Mouse (Mus musculus) myocyte (in vitro differentiated cells): ENCODE measurements around the gene Epsti1.

Experiments
- CEBPB ChIP-seq: IDR thresholded peaks from 2 replicates; pipeline ENCODE4 v1.6.1; 2011; ENCODE audit warnings: mild to moderate bottlenecking, moderate library complexity; ENCODE audit not compliant: poor library complexity, insufficient read depth, severe bottlenecking
- POLR2AphosphoS2 ChIP-seq: IDR thresholded peaks from one replicate; pipeline ENCODE4 v1.6.1; 2011; ENCODE audit warnings: low read depth, control low read depth; ENCODE audit not compliant: insufficient read length

DNA sequence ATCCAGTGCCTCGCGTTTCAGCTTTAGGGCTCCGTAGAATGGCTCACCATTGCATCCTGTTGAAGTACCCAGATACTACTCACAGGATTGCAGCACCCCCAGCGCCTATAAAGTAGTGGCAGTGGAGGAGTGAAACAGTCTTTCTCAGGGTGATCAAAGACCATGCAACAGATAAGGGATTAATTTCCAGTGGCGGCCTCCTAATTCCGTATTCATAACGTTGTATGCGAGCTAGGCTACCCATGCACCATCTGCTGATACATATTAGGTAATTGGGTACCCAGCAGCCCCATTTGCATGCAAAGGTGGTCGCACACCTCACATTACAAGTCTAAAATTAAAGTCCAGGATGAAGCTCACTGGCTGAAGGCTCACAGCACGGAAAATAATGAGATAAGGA lies 21.4 kb downstream of the Epsti1 start:
- TF ChIP-seq CEBPB (no peak), POLR2AphosphoS2 (no peak)
